Mouse (Mus musculus): ENCODE data around the gene Pcbd2. TPM values are rescaled to one million over a fixed set of nuclear protein-coding genes. Genes with fewer than 3 reads are reported as not detected.

The Pcbd2 gene
- total RNA-seq, 1 experiment, result 10.8 TPM

GRCm38 (mm10) chr13:55814834-55815233 is 87.7 kb downstream of the Pcbd2 start:
- in situ Hi-C loops (cut with MboI; ENCODE audit: low sequenced_read_pairs in 2 of 2, unreplicated experiment in 2 of 2), result no loop called here
- H3K27ac ChIP-seq (ENCODE audit: insufficient read depth, low read depth, low read length, poor library complexity, severe bottlenecking), result no peak overlapping the region
- no peaks in the 10 kb centered on the region for H3K9me3 ChIP-seq (ENCODE audit: control insufficient read depth, insufficient read depth, low read depth, low read length)
- no peaks in the 10 kb centered on the region for H3K4me1 ChIP-seq (ENCODE audit: control insufficient read depth in 2 of 2, insufficient read depth in 2 of 2, low read length in 2 of 2, poor library complexity in 1 of 2)
- H3K9ac ChIP-seq (ENCODE audit: insufficient read depth, low read depth, low read length, poor library complexity, severe bottlenecking), result no peak overlapping the region
- no peak for DNase-seq (ENCODE audit: low read depth, low spot score)
- H3K36me3 ChIP-seq (ENCODE audit: control insufficient read depth, insufficient read depth, low read length, poor library complexity, severe bottlenecking), result no peaks in the 10 kb centered on the region
- H3K4me3 ChIP-seq (ENCODE audit: insufficient read depth in 1 of 2, low read depth in 1 of 2, low read length in 2 of 2, poor library complexity in 1 of 2, severe bottlenecking in 1 of 2), result no peak overlapping the region
- no peak for TF ChIP-seq ZC3H11A (IDR thresholded peaks at IDR 0.05; ENCODE audit: borderline replicate concordance, low read depth, low read length)
- no peak for TF ChIP-seq MAFK (IDR thresholded peaks at IDR 0.05; ENCODE audit: insufficient read depth, low read depth, low read length)
- TF ChIP-seq ZNF384 (IDR thresholded peaks at IDR 0.05; ENCODE audit: low read depth, low read length), result no peak
- no peak for TF ChIP-seq CHD2 (IDR thresholded peaks at IDR 0.05; ENCODE audit: low read depth, low read length)
- TF ChIP-seq HCFC1 (IDR thresholded peaks at IDR 0.05; ENCODE audit: borderline replicate concordance, insufficient read depth, low read length), result no peak

GRCm38 (mm10) chr13:55822499-55822898 is 95.3 kb downstream of the Pcbd2 start:
- Histone ChIP-seq H3K4me1 (ENCODE audit: control insufficient read depth in 2 of 2, insufficient read depth in 2 of 2, low read length in 2 of 2, poor library complexity in 1 of 2) (peaks cover 0 to 3% of the 10 kb centered on the region in 2 experiments; a peak in 1 of 4 replicates), H3K4me3 (ENCODE audit: insufficient read depth in 1 of 2, low read depth in 1 of 2, low read length in 2 of 2, poor library complexity in 1 of 2, severe bottlenecking in 1 of 2) (no peak overlapping the region), H3K9me3 (ENCODE audit: control insufficient read depth, insufficient read depth, low read depth, low read length) (no peaks in the 10 kb centered on the region), H3K27ac (ENCODE audit: insufficient read depth, low read depth, low read length, poor library complexity, severe bottlenecking) (no peak overlapping the region), H3K9ac (ENCODE audit: insufficient read depth, low read depth, low read length, poor library complexity, severe bottlenecking) (no peak overlapping the region), H3K36me3 (ENCODE audit: control insufficient read depth, insufficient read depth, low read length, poor library complexity, severe bottlenecking) (no peaks in the 10 kb centered on the region)
- TF ChIP-seq ZC3H11A (IDR thresholded peaks at IDR 0.05; ENCODE audit: borderline replicate concordance, low read depth, low read length), result no peak
- TF ChIP-seq ZNF384 (IDR thresholded peaks at IDR 0.05; ENCODE audit: low read depth, low read length), result no peak
- TF ChIP-seq HCFC1 (IDR thresholded peaks at IDR 0.05; ENCODE audit: borderline replicate concordance, insufficient read depth, low read length), result no peak
- TF ChIP-seq MAFK (IDR thresholded peaks at IDR 0.05; ENCODE audit: insufficient read depth, low read depth, low read length), result no peak
- TF ChIP-seq CHD2 (IDR thresholded peaks at IDR 0.05; ENCODE audit: low read depth, low read length), result no peak
- in situ Hi-C loops (cut with MboI; ENCODE audit: low sequenced_read_pairs in 2 of 2, unreplicated experiment in 2 of 2), result no loop called here
- DNase-seq (ENCODE audit: low read depth, low spot score), result no peak

- Histone ChIP-seq H3K27ac (ENCODE audit: insufficient read depth, low read depth, low read length, poor library complexity, severe bottlenecking) (no peak overlapping the region), H3K9ac (ENCODE audit: insufficient read depth, low read depth, low read length, poor library complexity, severe bottlenecking) (no peak overlapping the region), H3K9me3 (ENCODE audit: control insufficient read depth, insufficient read depth, low read depth, low read length) (no peaks in the 10 kb centered on the region), H3K36me3 (ENCODE audit: control insufficient read depth, insufficient read depth, low read length, poor library complexity, severe bottlenecking) (no peaks in the 10 kb centered on the region), H3K4me1 (ENCODE audit: control insufficient read depth in 2 of 2, insufficient read depth in 2 of 2, low read length in 2 of 2, poor library complexity in 1 of 2) (peaks cover 0 to 3% of the 10 kb centered on the region in 2 experiments; a peak in 1 of 4 replicates), H3K4me3 (ENCODE audit: insufficient read depth in 1 of 2, low read depth in 1 of 2, low read length in 2 of 2, poor library complexity in 1 of 2, severe bottlenecking in 1 of 2) (no peak overlapping the region)
- in situ Hi-C loops (cut with MboI; ENCODE audit: low sequenced_read_pairs in 2 of 2, unreplicated experiment in 2 of 2), result no loop called here
- DNase-seq (ENCODE audit: low read depth, low spot score), result no peak
- TF ChIP-seq ZC3H11A (IDR thresholded peaks at IDR 0.05; ENCODE audit: borderline replicate concordance, low read depth, low read length) (no peak), MAFK (IDR thresholded peaks at IDR 0.05; ENCODE audit: insufficient read depth, low read depth, low read length) (no peak)
These were observed 97.2 kb downstream of the Pcbd2 start for GRCm38 (mm10) chr13:55824151-55824945.

DNA sequence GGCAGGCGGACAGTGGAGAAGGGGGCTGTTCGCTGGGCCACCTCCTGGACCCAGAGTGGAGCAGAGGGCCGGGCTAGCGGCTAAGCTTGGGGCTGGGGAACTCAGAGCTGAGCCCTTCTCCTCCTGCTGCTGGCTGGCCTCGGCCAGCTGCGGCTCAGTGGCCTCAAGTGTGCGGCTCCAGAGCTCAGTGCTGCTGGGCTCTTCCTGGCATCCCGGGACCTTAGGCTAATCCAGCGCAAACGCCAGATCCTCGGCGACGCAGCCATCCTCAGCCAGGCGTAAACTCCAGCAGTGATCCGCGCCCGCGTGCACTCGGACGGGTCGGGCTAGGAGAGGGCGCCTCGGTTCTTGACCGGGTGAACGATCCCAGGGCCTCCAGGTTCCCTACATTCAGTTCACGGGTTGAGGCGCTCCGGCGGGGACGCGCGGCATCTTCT is 98.1 kb downstream of the Pcbd2 start:
- no peak for DNase-seq (ENCODE audit: low read depth, low spot score)
- no peaks in the 10 kb centered on the region for H3K36me3 ChIP-seq (ENCODE audit: control insufficient read depth, insufficient read depth, low read length, poor library complexity, severe bottlenecking)
- peak overlapping the region in 1 of 2 experiments; percentile 4; a peak in 1 of 4 replicates for H3K4me3 ChIP-seq (ENCODE audit: insufficient read depth in 1 of 2, low read depth in 1 of 2, low read length in 2 of 2, poor library complexity in 1 of 2, severe bottlenecking in 1 of 2)
- H3K27ac ChIP-seq (ENCODE audit: insufficient read depth, low read depth, low read length, poor library complexity, severe bottlenecking), result no peak overlapping the region
- H3K4me1 ChIP-seq (ENCODE audit: control insufficient read depth in 2 of 2, insufficient read depth in 2 of 2, low read length in 2 of 2, poor library complexity in 1 of 2), result peaks cover 0 to 3% of the 10 kb centered on the region in 2 experiments; a peak in 1 of 4 replicates
- H3K9me3 ChIP-seq (ENCODE audit: control insufficient read depth, insufficient read depth, low read depth, low read length), result no peaks in the 10 kb centered on the region
- in situ Hi-C loops (cut with MboI; ENCODE audit: low sequenced_read_pairs in 2 of 2, unreplicated experiment in 2 of 2), result no loop called here
- TF ChIP-seq HCFC1 (IDR thresholded peaks at IDR 0.05; ENCODE audit: borderline replicate concordance, insufficient read depth, low read length) (no peak), CHD2 (IDR thresholded peaks at IDR 0.05; ENCODE audit: low read depth, low read length) (no peak), MAFK (IDR thresholded peaks at IDR 0.05; ENCODE audit: insufficient read depth, low read depth, low read length) (no peak), ZC3H11A (IDR thresholded peaks at IDR 0.05; ENCODE audit: borderline replicate concordance, low read depth, low read length) (no peak), ZNF384 (IDR thresholded peaks at IDR 0.05; ENCODE audit: low read depth, low read length) (no peak)
- H3K9ac ChIP-seq (ENCODE audit: insufficient read depth, low read depth, low read length, poor library complexity, severe bottlenecking), result no peak overlapping the region

All from ES-E14 (cell line).